Mouse (Mus musculus) kidney, adult 2 months (tissue): ENCODE data around the gene Prkcg.

ENCODE experiments used
- CTCF ChIP-seq: fragments of 200-500 bp; conservative IDR thresholded peaks from 2 replicates; pipeline ENCODE4 v1.5.1; 2011; ENCODE audit warnings: low read depth, mild to moderate bottlenecking, control low read depth, low read length, moderate library complexity, mixed read lengths; ENCODE audit not compliant: insufficient read depth, insufficient read length
- POLR2A ChIP-seq: fragments of 200-500 bp; IDR thresholded peaks from one replicate; pipeline ENCODE4 v1.6.1; 2011; ENCODE audit warnings: low read depth, low read length, control low read depth

GRCm38 (mm10) chr7:3333542-3333941 lies 44.6 kb downstream of the Prkcg start:
- TF ChIP-seq POLR2A (no peak), CTCF (no peak)
